Mouse (Mus musculus): ENCODE measurements around the gene Inka1. TPM values are rescaled to one million over a fixed set of nuclear protein-coding genes. Genes with fewer than 3 reads are reported as not detected.

The Inka1 gene
- polyA plus RNA-seq, 1 experiment, result 6.0 TPM

DNA sequence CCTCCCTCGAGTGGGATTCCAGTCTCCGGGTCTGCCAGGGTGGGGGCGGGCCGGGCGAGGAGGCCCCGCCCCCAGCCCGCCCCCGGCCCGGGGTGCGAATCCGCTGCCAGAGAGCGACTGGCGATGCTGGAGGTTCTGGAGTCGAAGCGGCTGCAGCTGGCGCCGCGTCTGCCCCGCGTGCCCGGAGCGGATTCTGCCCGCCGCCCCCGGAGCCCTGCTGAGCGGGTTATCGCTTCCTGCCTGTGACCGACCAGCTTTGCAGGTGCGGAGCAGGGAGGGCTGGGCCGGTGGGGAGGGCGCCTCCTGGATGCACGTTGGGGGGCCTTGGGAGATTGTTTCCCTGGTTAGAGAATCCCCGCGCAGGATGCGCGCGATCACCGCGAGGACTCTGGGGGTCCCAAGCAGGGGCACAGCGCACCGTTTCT is 49.9 kb downstream of the Inka1 start:
- WGBS, result 1% methylated on average over 39 of the region's 41 CpGs
- TF ChIP-seq POLR2A (IDR thresholded peaks at IDR 0.05; ENCODE audit: low read depth, low read length), result no peak
- no peak for TF ChIP-seq CTCF (IDR thresholded peaks at IDR 0.05; ENCODE audit: extremely low read depth, insufficient read length, insufficient replicate concordance, low read depth, low read length)
- Histone ChIP-seq H3K27me3 (ENCODE audit: control insufficient read depth, insufficient read depth, low read length) (peaks cover 14% of the 10 kb centered on the region), H3K27ac (ENCODE audit: insufficient read depth, low read depth, low read length) (no peak overlapping the region), H3K4me3 (ENCODE audit: low read depth, low read length) (peak overlapping the region; percentile 27), H3K36me3 (ENCODE audit: control insufficient read depth, insufficient read depth, low read length) (no peaks in the 10 kb centered on the region), H3K4me1 (ENCODE audit: control insufficient read depth, insufficient read depth, insufficient read length, low read length) (peaks cover 18% of the 10 kb centered on the region)

DNA sequence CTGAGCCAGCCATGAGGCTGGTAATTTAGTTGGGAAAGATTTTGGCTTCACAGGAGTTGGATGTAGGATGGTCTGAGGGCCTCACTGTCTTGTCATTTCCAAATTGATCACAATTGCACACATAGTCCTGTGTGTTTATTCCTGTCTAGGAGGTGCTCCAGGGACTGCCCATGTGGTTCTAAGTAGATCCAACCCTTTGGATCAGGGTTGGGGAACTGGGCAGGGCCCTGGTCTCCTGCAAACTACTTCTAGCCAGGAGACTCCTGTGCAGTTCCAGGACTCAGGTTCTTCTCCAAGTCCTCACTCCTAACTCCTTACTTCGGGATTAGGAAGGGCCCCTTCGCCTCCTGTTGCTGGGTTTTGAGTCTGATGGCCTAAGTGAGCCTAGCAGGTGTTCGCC is 50.3 kb downstream of the Inka1 start, which contains the start of gene Camkv:
Gene Camkv (plus strand): TSS at position 301 of the 400 bp plus-strand sequence.
- H3K36me3 ChIP-seq (ENCODE audit: control insufficient read depth, insufficient read depth, low read length), result no peaks in the 10 kb centered on the region
- peak within 1 kb of the TSS; percentile 27 for H3K4me3 ChIP-seq (ENCODE audit: low read depth, low read length)
- 40% methylated on average over 3 of the region's 3 CpGs for WGBS
- H3K27me3 ChIP-seq (ENCODE audit: control insufficient read depth, insufficient read depth, low read length), result peaks cover 14% of the 10 kb centered on the region
- H3K4me1 ChIP-seq (ENCODE audit: control insufficient read depth, insufficient read depth, insufficient read length, low read length), result peaks cover 20% of the 10 kb centered on the region
- no peak within 1 kb of the TSS for H3K27ac ChIP-seq (ENCODE audit: insufficient read depth, low read depth, low read length)
- TF ChIP-seq CTCF (IDR thresholded peaks at IDR 0.05; ENCODE audit: extremely low read depth, insufficient read length, insufficient replicate concordance, low read depth, low read length) (no peak), POLR2A (IDR thresholded peaks at IDR 0.05; ENCODE audit: low read depth, low read length) (no peak)

Other genes starting within 250 kb of the Inka1 start
- gene Rbm5, start 214.9 kb downstream of the Inka1 start, polyA plus RNA-seq (2012; rRNA removed), result 18.0 and 48.9 TPM in 2 replicates
- gene Rbm6, start 112.6 kb downstream of the Inka1 start, polyA plus RNA-seq (2012; rRNA removed), result 4.2 and 16.4 TPM in 2 replicates
- gene Mon1a, start 97.7 kb downstream of the Inka1 start, polyA plus RNA-seq (2012; rRNA removed), result 59.0 and 147 TPM in 2 replicates
- gene Mst1r, start 79.0 kb downstream of the Inka1 start, polyA plus RNA-seq (2012; rRNA removed), result 46.4 and 94.7 TPM in 2 replicates
- not detected in 2 replicates for gene Actl11, start 57.4 kb downstream of the Inka1 start, polyA plus RNA-seq (2012; rRNA removed)
- 0.35 TPM in 1 of 2 replicates, not detected in the other for gene Camkv, start 50.2 kb downstream of the Inka1 start, polyA plus RNA-seq (2012; rRNA removed)
- 0.74 and 1.5 TPM in 2 replicates for gene Traip, start 35.7 kb downstream of the Inka1 start, polyA plus RNA-seq (2012; rRNA removed)
- 67.0 and 131 TPM in 2 replicates for gene Uba7, start 10.4 kb downstream of the Inka1 start, polyA plus RNA-seq (2012; rRNA removed)
- not detected in 2 replicates for gene Gm20661, start 2.8 kb downstream of the Inka1 start, polyA plus RNA-seq (2012; rRNA removed)
- gene Cdhr4, start 6.6 kb upstream of the Inka1 start, polyA plus RNA-seq (2012; rRNA removed), result 1.3 and 2.3 TPM in 2 replicates
- 0.46 TPM in 1 of 2 replicates, not detected in the other for gene Gm20662, start 10.5 kb upstream of the Inka1 start, polyA plus RNA-seq (2012; rRNA removed)
- 70.7 and 160 TPM in 2 replicates for gene Ip6k1, start 16.6 kb upstream of the Inka1 start, polyA plus RNA-seq (2012; rRNA removed)
- 34.5 and 56.7 TPM in 2 replicates for gene Gmppb, start 63.4 kb upstream of the Inka1 start, polyA plus RNA-seq (2012; rRNA removed)
- 6.1 and 12.0 TPM in 2 replicates for gene Amigo3, start 67.3 kb upstream of the Inka1 start, polyA plus RNA-seq (2012; rRNA removed)
- gene Mst1, start 94.6 kb upstream of the Inka1 start, polyA plus RNA-seq (2012; rRNA removed), result 0.18 and 0.35 TPM in 2 replicates
- gene Rnf123, start 97.5 kb upstream of the Inka1 start, polyA plus RNA-seq (2012; rRNA removed), result 48.3 and 86.7 TPM in 2 replicates
- gene Apeh, start 108.7 kb upstream of the Inka1 start, polyA plus RNA-seq (2012; rRNA removed), result 127 and 189 TPM in 2 replicates
- 0.94 and 1.4 TPM in 2 replicates for gene Bsn, start 204.5 kb upstream of the Inka1 start, polyA plus RNA-seq (2012; rRNA removed)